Mouse (Mus musculus) olfactory bulb, adult 2 months (tissue): ENCODE results near the gene Slc35f6.

Experiments used
- CTCF ChIP-seq: fragments of 200-500 bp; IDR thresholded peaks from 2 replicates; pipeline ENCODE4 v1.5.1; 2012; ENCODE audit warnings: low read depth, mild to moderate bottlenecking, low read length, moderate library complexity; ENCODE audit not compliant: insufficient read depth
- POLR2A ChIP-seq: fragments of 200-500 bp; IDR thresholded peaks from 2 replicates; pipeline ENCODE4 v1.6.1; 2012; ENCODE audit warnings: mild to moderate bottlenecking, low read depth, low read length, moderate library complexity; ENCODE audit not compliant: insufficient read depth

- TF ChIP-seq POLR2A, result no peak
- no peak for TF ChIP-seq CTCF
Observed at GRCm38 (mm10) chr5:30682967-30683600, 35.4 kb downstream of the Slc35f6 start.
